Comparison of ENCODE assay signal across 9 mouse cellular contexts in the genomic region with DNA sequence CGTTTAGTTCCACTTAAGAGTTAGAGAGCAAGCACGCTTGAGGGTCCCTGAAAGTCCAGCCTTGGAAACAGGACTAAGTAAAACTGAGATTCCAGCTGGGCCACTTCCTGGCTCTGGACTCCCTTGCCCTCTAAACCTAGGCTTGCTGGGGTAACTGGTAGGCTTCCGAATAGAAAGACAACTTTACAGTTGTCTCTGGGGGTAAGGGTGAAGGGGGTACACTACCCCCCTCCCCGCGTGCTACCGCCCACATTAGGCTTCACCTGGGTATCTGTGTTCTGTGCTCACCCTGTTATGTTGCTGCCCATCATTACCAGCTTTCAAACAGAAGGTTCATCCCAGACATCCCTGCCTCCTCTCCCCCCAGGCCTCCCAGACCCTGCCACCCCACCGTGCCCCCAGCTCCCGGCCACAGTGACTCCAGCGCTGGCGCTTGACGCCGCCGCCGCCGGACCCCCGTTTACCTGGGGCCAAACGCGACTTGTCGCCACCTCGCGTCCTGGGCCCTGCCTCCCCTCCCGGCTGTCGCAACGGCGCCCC. TPM values are rescaled to one million over a fixed set of nuclear protein-coding genes. Genes with fewer than 3 reads are reported as not detected.
DNase-seq lines count a peak whose midpoint lies in the region; ATAC-seq and TF ChIP-seq lines count a peak whose summit lies in the region.
"Had no signal": no experiment of that assay in that cellular context is flagged by ENCODE, and none has a peak within 500 bp of the region (broad histone marks: within the 10 kb centered on the region; RNA-seq: fewer than 3 reads in every experiment).

No protein-coding gene starts in this region.

- no peaks in the 10 kb centered on the region for H3K9me3 ChIP-seq in lung, embryonic 16.5 days (ENCODE audit: control insufficient read depth, low read length)
- no peaks in the 10 kb centered on the region for H3K9me3 ChIP-seq in limb, embryonic 13.5 days

- H3K4me1 ChIP-seq in lung, embryonic 16.5 days (replicated peaks; ENCODE audit: control insufficient read depth, insufficient read depth, low read length) = peaks cover 9% of the 10 kb centered on the region
- peaks cover 16% of the 10 kb centered on the region for H3K4me1 ChIP-seq in limb, embryonic 13.5 days
- peaks cover 2% of the 10 kb centered on the region; the same call in 1 of the 2 replicates for H3K4me1 ChIP-seq in small intestine, adult 2 months (ENCODE audit: control insufficient read depth, insufficient read depth, insufficient read length, low read length)

- peaks cover 7% of the 10 kb centered on the region; the same call in 1 of the 2 replicates for H3K27me3 ChIP-seq in lung, embryonic 16.5 days (ENCODE audit: control insufficient read depth, insufficient read depth, low read depth, low read length)
- peaks cover 73% of the 10 kb centered on the region for H3K27me3 ChIP-seq in limb, embryonic 13.5 days
- H3K27me3 ChIP-seq in small intestine, adult 2 months (ENCODE audit: control insufficient read depth, insufficient read depth, low read length) = peaks cover 26% of the 10 kb centered on the region

- peak overlapping the region; percentile 86 for H3K9ac ChIP-seq in lung, embryonic 16.5 days (ENCODE audit: low read length)
- H3K9ac ChIP-seq in limb, embryonic 13.5 days = peak overlapping the region; percentile 90

- peak; percentile 4 for DNase-seq in adrenal gland, adult 2 months
- DNase-seq in adrenal gland, postnatal 10 days = no peak
- no peak for DNase-seq in lung, adult 18-20 months
- no peak for DNase-seq in layer of hippocampus, adult 18-20 months (ENCODE audit: low spot score in 2 of 2)
- no peak for DNase-seq in gastrocnemius, postnatal 14 days
- DNase-seq: thymus, postnatal 25 days had no signal

- no peak for TF ChIP-seq POLR2A in small intestine, adult 2 months (IDR thresholded peaks at IDR 0.05; ENCODE audit: low read depth, low read length)

- H3K4me2 ChIP-seq in lung, embryonic 16.5 days (ENCODE audit: low read depth, low read length) = peak overlapping the region; percentile 97
- peak overlapping the region; percentile 96 for H3K4me2 ChIP-seq in limb, embryonic 13.5 days (replicated peaks)

- TF ChIP-seq CTCF in small intestine, adult 2 months (IDR thresholded peaks at IDR 0.05; ENCODE audit: extremely low read depth, insufficient read length, insufficient replicate concordance, low read depth, low read length) = no peak

- peak overlapping the region; percentile 77 for H3K4me3 ChIP-seq in lung, embryonic 16.5 days (ENCODE audit: low read length)
- H3K4me3 ChIP-seq in limb, embryonic 13.5 days = peak overlapping the region; percentile 80
- peak overlapping the region; percentile 82 for H3K4me3 ChIP-seq in small intestine, adult 2 months (ENCODE audit: low read depth, low read length)

- WGBS in lung, embryonic 16.5 days = 7% methylated on average over 24 of the region's 25 CpGs
- WGBS in limb, embryonic 13.5 days = 6% methylated on average over 25 of the region's 25 CpGs
- WGBS in small intestine, adult 2 months = 12% methylated on average over 25 of the region's 25 CpGs

- H3K36me3 ChIP-seq in lung, embryonic 16.5 days (ENCODE audit: control insufficient read depth, insufficient read depth, low read length) = no peaks in the 10 kb centered on the region
- no peaks in the 10 kb centered on the region for H3K36me3 ChIP-seq in limb, embryonic 13.5 days
- no peaks in the 10 kb centered on the region for H3K36me3 ChIP-seq in small intestine, adult 2 months (ENCODE audit: control insufficient read depth, insufficient read depth, low read length)

- ATAC-seq in lung, embryonic 16.5 days (ENCODE audit: low read depth) = peak; percentile 29; the same call in 1 of the 2 replicates
- ATAC-seq in limb, embryonic 13.5 days (ENCODE audit: low FRiP score, low read depth) = peak; percentile 10; the same call in 1 of the 2 replicates

- intact Hi-C loops in gastrocnemius, postnatal 14 days (cut with DNase I; ENCODE audit: low total_unique reads) = no loop called here

- no peak overlapping the region for H3K27ac ChIP-seq in lung, embryonic 16.5 days (ENCODE audit: low read length)
- 0 out of 2 replicates have a peak overlapping the region, but pooled peaks have one; percentile 70 for H3K27ac ChIP-seq in limb, embryonic 13.5 days
- no peak overlapping the region for H3K27ac ChIP-seq in small intestine, adult 2 months (ENCODE audit: insufficient read depth, low read depth, low read length)

RNA-seq across cellular contexts. Expression of a gene that starts 0.7 kb away (rescaled TPM):
- total RNA-seq in adrenal gland, adult 2 months (2021) = 1 to 10 TPM; 2.1 to 4.3 TPM
- polyA plus RNA-seq in adrenal gland, adult 2 months (2012; rRNA removed) = 6.6 and 6.7 TPM in 2 replicates
- 1 to 10 TPM; 3.7 to 4.6 TPM for total RNA-seq in adrenal gland, postnatal 10 days (2021)
- polyA plus RNA-seq in lung, embryonic 16.5 days (2015; fragmentation: Nextera tagmentation; extraction: Ambion mirVana) = 2.0 and 2.3 TPM in 2 replicates
- 5.9 and 6.1 TPM in 2 replicates for polyA plus RNA-seq in limb, embryonic 13.5 days (2015; fragmentation: Nextera tagmentation; extraction: Ambion mirVana)
- 2.9 and 3.1 TPM in 2 replicates for polyA plus RNA-seq in small intestine, adult 2 months (2012; rRNA removed)
- total RNA-seq in layer of hippocampus, adult 18-20 months (2021) = 10 to 100 TPM; 57.6 to 61.4 TPM
- 1 to 10 TPM; 1.8 to 2.3 TPM for total RNA-seq in gastrocnemius, postnatal 14 days (2021)

RNA-seq across cellular contexts. Expression of a gene that starts 25.1 kb away (rescaled TPM):
- total RNA-seq in adrenal gland, adult 2 months (2021) = 1 to 10 TPM; 2.3 to 3.0 TPM
- 1.8 and 1.9 TPM in 2 replicates for polyA plus RNA-seq in adrenal gland, adult 2 months (2012; rRNA removed)
- total RNA-seq in adrenal gland, postnatal 10 days (2021) = 1 to 10 TPM; 2.4 to 6.6 TPM
- polyA plus RNA-seq in lung, embryonic 16.5 days (2015; fragmentation: Nextera tagmentation; extraction: Ambion mirVana) = 2.3 and 2.5 TPM in 2 replicates
- polyA plus RNA-seq in limb, embryonic 13.5 days (2015; fragmentation: Nextera tagmentation; extraction: Ambion mirVana) = 6.0 and 6.5 TPM in 2 replicates
- 0.18 and 0.57 TPM in 2 replicates for polyA plus RNA-seq in small intestine, adult 2 months (2012; rRNA removed)
- total RNA-seq in layer of hippocampus, adult 18-20 months (2021) = 1 to 10 TPM; 5.7 to 7.4 TPM
- under 1 TPM; 0.73 to 0.90 TPM for total RNA-seq in gastrocnemius, postnatal 14 days (2021)

RNA-seq across cellular contexts. Expression of a gene that starts 25.2 kb away (rescaled TPM):
- 10 to 100 TPM; 30.2 to 32.6 TPM for total RNA-seq in adrenal gland, adult 2 months (2021)
- polyA plus RNA-seq in adrenal gland, adult 2 months (2012; rRNA removed) = 5.4 and 6.9 TPM in 2 replicates
- 10 to 100 TPM; 26.0 to 27.0 TPM for total RNA-seq in adrenal gland, postnatal 10 days (2021)
- 26.1 and 26.3 TPM in 2 replicates for polyA plus RNA-seq in lung, embryonic 16.5 days (2015; fragmentation: Nextera tagmentation; extraction: Ambion mirVana)
- 17.3 and 18.5 TPM in 2 replicates for polyA plus RNA-seq in limb, embryonic 13.5 days (2015; fragmentation: Nextera tagmentation; extraction: Ambion mirVana)
- 2.1 and 2.6 TPM in 2 replicates for polyA plus RNA-seq in small intestine, adult 2 months (2012; rRNA removed)
- 10 to 100 TPM; 21.6 to 25.2 TPM for total RNA-seq in layer of hippocampus, adult 18-20 months (2021)
- 10 to 100 TPM; 16.2 to 17.8 TPM for total RNA-seq in gastrocnemius, postnatal 14 days (2021)

RNA-seq across cellular contexts. Expression of a gene that starts 34.5 kb away (rescaled TPM):
- not detected for total RNA-seq in adrenal gland, adult 2 months (2021)
- polyA plus RNA-seq in adrenal gland, adult 2 months (2012; rRNA removed) = not detected in 2 replicates
- not detected for total RNA-seq in adrenal gland, postnatal 10 days (2021)
- 0.20 TPM in 1 of 2 replicates, not detected in the other for polyA plus RNA-seq in lung, embryonic 16.5 days (2015; fragmentation: Nextera tagmentation; extraction: Ambion mirVana)
- polyA plus RNA-seq in limb, embryonic 13.5 days (2015; fragmentation: Nextera tagmentation; extraction: Ambion mirVana) = 1.8 and 2.5 TPM in 2 replicates
- not detected in 2 replicates for polyA plus RNA-seq in small intestine, adult 2 months (2012; rRNA removed)
- total RNA-seq in layer of hippocampus, adult 18-20 months (2021) = 1 to 10 TPM in 1 of 2 experiments, under 1 TPM in 1; 0.79 to 1.1 TPM
- total RNA-seq in gastrocnemius, postnatal 14 days (2021) = not detected

Comparison
In these comparisons a context has a peak if more than half of its experiments do, and no peak if none do; other contexts are left out.
1. RNA of a gene that starts 0.7 kb away (total RNA-seq): 57.6 to 61.4 TPM in layer of hippocampus, adult 18-20 months; 3.7 to 4.6 TPM in adrenal gland, postnatal 10 days, 2.1 to 4.3 TPM in adrenal gland, adult 2 months and 1.8 to 2.3 TPM in gastrocnemius, postnatal 14 days; every median in the first group is over 10 times any median in the second.
2. Peak in every context shown above with its lines, with median percentiles within 50 percentile points of each other: H3K4me3 ChIP-seq.